Mouse (Mus musculus): ENCODE measurements at regions not wholly inside any gene's neighbourhood (a gene's known extent, or its start where the extent isn't known, plus 50 kb on each side); places are given as distances from the start of the nearest gene placed in this dataset.

DNA sequence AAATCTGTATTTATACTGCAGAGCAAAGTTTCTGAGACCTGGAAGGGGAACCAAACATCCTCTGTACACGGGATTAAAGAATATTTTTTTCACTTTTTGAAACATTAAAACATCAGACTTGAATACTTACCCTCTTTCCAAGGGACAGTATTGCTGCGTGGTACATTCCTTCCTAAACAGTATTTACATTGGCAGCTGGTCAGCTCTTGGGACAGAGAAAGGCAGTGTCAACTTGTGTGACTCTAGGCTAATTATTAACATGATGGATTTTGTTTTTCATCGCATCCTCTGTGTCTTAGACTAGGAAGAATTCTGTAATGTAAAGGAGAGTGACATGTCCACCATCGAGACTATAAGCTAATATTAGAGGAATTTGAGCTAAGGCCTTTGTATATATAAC lies 56.8 kb upstream of the Map4k3 start:
- no peak overlapping the region for H3K4me3 ChIP-seq (ENCODE audit: insufficient read depth, low read length)
- TF ChIP-seq CTCF (IDR thresholded peaks at IDR 0.05; ENCODE audit: low read depth, low read length) (no peak), POLR2A (IDR thresholded peaks at IDR 0.05; ENCODE audit: borderline replicate concordance, low read depth, low read length) (no peak)
- no peak overlapping the region for H3K27ac ChIP-seq (ENCODE audit: insufficient read depth, low read depth, low read length)
- H3K4me1 ChIP-seq (ENCODE audit: control insufficient read depth, insufficient read depth, low read length): no peaks in the 10 kb centered on the region

- Histone ChIP-seq H3K4me1 (ENCODE audit: control insufficient read depth, insufficient read depth, low read length) (peaks cover 4% of the 10 kb centered on the region), H3K4me3 (ENCODE audit: insufficient read depth, low read length) (no peak overlapping the region), H3K27ac (ENCODE audit: insufficient read depth, low read depth, low read length) (no peak overlapping the region)
- TF ChIP-seq POLR2A (IDR thresholded peaks at IDR 0.05; ENCODE audit: borderline replicate concordance, low read depth, low read length) (no peak), CTCF (IDR thresholded peaks at IDR 0.05; ENCODE audit: low read depth, low read length) (no peak)
Measured at GRCm38 (mm10) chr17:80782233-80782632, 53.9 kb upstream of the Map4k3 start.

DNA sequence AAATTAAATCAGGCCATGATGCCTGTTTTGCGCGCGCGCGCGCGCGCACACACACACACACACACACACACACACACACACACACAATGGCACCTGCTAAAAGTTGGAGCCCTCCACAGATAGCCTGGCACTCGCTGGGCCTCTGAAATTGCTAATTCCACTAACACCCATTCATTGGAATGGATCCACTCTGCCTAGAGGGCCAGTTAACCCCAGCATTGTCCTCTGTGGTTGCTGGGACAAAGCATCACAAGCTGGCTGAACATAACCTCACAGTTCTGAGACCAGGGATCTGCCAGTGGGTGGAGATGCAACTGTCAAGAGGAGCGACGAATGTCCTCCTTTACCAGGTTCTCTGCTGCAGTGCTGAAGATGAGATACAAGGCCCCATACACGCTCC lies 53.3 kb upstream of the Map4k3 start:
- Histone ChIP-seq H3K27ac (ENCODE audit: insufficient read depth, low read depth, low read length) (no peak overlapping the region), H3K4me1 (ENCODE audit: control insufficient read depth, insufficient read depth, low read length) (peaks cover 4% of the 10 kb centered on the region), H3K4me3 (ENCODE audit: insufficient read depth, low read length) (no peak overlapping the region)
- TF ChIP-seq CTCF (IDR thresholded peaks at IDR 0.05; ENCODE audit: low read depth, low read length): no peak
- no peak for TF ChIP-seq POLR2A (IDR thresholded peaks at IDR 0.05; ENCODE audit: borderline replicate concordance, low read depth, low read length)

DNA sequence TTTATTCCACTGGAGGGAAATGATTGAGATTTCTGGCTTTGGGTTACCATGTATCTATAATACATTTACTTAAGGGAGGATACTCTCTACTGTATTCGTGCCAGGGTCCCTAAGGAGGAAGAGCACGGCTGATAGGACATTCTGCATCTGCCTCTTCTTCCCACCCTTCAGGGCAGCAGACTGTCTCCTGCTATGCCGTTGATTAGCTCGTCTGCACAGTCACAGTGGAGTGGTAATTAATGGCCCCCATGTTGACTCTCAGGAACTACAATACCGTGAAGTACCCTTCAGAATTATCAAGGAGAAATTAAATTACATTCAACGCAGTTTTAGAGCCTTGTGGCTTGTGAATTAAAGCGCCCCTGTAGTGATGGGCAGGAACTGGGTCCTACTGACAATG lies 52.0 kb upstream of the Map4k3 start:
- Histone ChIP-seq H3K4me3 (ENCODE audit: insufficient read depth, low read length) (no peak overlapping the region), H3K27ac (ENCODE audit: insufficient read depth, low read depth, low read length) (no peak overlapping the region), H3K4me1 (ENCODE audit: control insufficient read depth, insufficient read depth, low read length) (peaks cover 16% of the 10 kb centered on the region)
- TF ChIP-seq CTCF (IDR thresholded peaks at IDR 0.05; ENCODE audit: low read depth, low read length): no peak
- no peak for TF ChIP-seq POLR2A (IDR thresholded peaks at IDR 0.05; ENCODE audit: borderline replicate concordance, low read depth, low read length)

- no peak overlapping the region for H3K4me3 ChIP-seq (ENCODE audit: insufficient read depth, low read length)
- H3K4me1 ChIP-seq (ENCODE audit: control insufficient read depth, insufficient read depth, low read length): peaks cover 18% of the 10 kb centered on the region
- H3K27ac ChIP-seq (ENCODE audit: insufficient read depth, low read depth, low read length): no peak overlapping the region
- TF ChIP-seq CTCF (IDR thresholded peaks at IDR 0.05; ENCODE audit: low read depth, low read length): no peak
- TF ChIP-seq POLR2A (IDR thresholded peaks at IDR 0.05; ENCODE audit: borderline replicate concordance, low read depth, low read length): no peak
Measured at GRCm38 (mm10) chr17:80779782-80780181, 51.5 kb upstream of the Map4k3 start.

All from bone marrow macrophage, adult 2 months (primary cell).